Mouse (Mus musculus): ENCODE results near the gene Ano10. TPM values are rescaled to one million over a fixed set of nuclear protein-coding genes. Genes with fewer than 3 reads are reported as not detected.

Gene Ano10
- total RNA-seq, 1 experiment from 2014 or later = 18.2 TPM

GRCm38 (mm10) chr9:122132145-122132544 is 162.1 kb downstream of the Ano10 start:
- no peak for ATAC-seq (replicated peaks in 1 of 2; ENCODE audit: insufficient read depth in 1 of 2, low FRiP score in 2 of 2, low TSS enrichment in 1 of 2, low read depth in 1 of 2, poor library complexity in 2 of 2, severe bottlenecking in 2 of 2)

GRCm38 (mm10) chr9:122130666-122131065 is 163.6 kb downstream of the Ano10 start:
- ATAC-seq (replicated peaks in 1 of 2; ENCODE audit: insufficient read depth in 1 of 2, low FRiP score in 2 of 2, low TSS enrichment in 1 of 2, low read depth in 1 of 2, poor library complexity in 2 of 2, severe bottlenecking in 2 of 2) = no peak

- ATAC-seq (replicated peaks in 1 of 2; ENCODE audit: insufficient read depth in 1 of 2, low FRiP score in 2 of 2, low TSS enrichment in 1 of 2, low read depth in 1 of 2, poor library complexity in 2 of 2, severe bottlenecking in 2 of 2) = peak; percentile 87 to 88
These were observed 165.5 kb downstream of the Ano10 start for GRCm38 (mm10) chr9:122128686-122129085.

GRCm38 (mm10) chr9:122127271-122127785 is 166.9 kb downstream of the Ano10 start:
- ATAC-seq (replicated peaks in 1 of 2; ENCODE audit: insufficient read depth in 1 of 2, low FRiP score in 2 of 2, low TSS enrichment in 1 of 2, low read depth in 1 of 2, poor library complexity in 2 of 2, severe bottlenecking in 2 of 2) = no peak

- ATAC-seq (replicated peaks in 1 of 2; ENCODE audit: insufficient read depth in 1 of 2, low FRiP score in 2 of 2, low TSS enrichment in 1 of 2, low read depth in 1 of 2, poor library complexity in 2 of 2, severe bottlenecking in 2 of 2) = no peak
These were observed 167.4 kb downstream of the Ano10 start for GRCm38 (mm10) chr9:122126790-122127189.

Other genes with a start within 250 kb of the Ano10 start
- gene Snrk, start 177.2 kb downstream of the Ano10 start, total RNA-seq (2017) = 34.8 and 36.1 TPM in 2 replicates
- 20.3 and 41.7 TPM in 2 replicates for gene Abhd5, start 57.2 kb upstream of the Ano10 start, total RNA-seq (2017)